Mouse (Mus musculus): ENCODE data around the gene Mical2. TPM values are rescaled to one million over a fixed set of nuclear protein-coding genes. Genes with fewer than 3 reads are reported as not detected.

Gene Mical2
- total and polyA plus RNA-seq, 3 experiments = not detected

DNA sequence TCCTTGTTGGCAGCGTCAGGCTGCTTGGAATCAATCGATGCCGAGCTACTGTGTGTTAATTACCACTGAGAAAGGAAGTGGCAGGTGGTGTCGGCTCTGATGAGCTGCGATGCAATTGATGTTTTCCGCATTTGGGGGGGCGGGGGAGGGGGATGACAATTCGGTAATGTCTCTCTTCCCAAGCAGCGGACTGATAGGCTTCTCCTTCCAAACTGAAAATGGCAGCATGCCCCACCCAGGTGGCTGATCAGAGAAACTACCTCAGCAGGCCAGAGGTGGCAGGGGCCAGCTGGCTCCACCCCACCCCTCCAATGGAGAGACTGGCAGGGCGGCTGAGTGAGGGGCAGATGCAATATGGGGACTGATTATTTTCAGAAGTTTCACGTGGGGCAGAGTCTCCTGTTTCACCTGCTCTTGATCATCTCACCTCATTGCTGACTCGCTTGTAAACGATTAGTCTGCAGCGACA lies 190.4 kb downstream of the Mical2 start:
- DNase-seq (ENCODE audit: extremely low read depth) = no peak
- no peak for TF ChIP-seq ETS1 (conservative IDR thresholded peaks at IDR 0.05; ENCODE audit: low read depth, low read length)
- TF ChIP-seq CHD1 (IDR thresholded peaks at IDR 0.05; ENCODE audit: low read depth, low read length) = no peak
- TF ChIP-seq MAX (IDR thresholded peaks at IDR 0.05; ENCODE audit: low read length) = no peak
- TF ChIP-seq USF2 (conservative IDR thresholded peaks at IDR 0.05; ENCODE audit: low read depth, low read length) = no peak
- no peak for TF ChIP-seq JUN (IDR thresholded peaks at IDR 0.05; ENCODE audit: insufficient read depth, low read depth, low read length)
- TF ChIP-seq SMC3 (IDR thresholded peaks at IDR 0.05; ENCODE audit: low read depth, low read length) = no peak
- TF ChIP-seq CHD2 (IDR thresholded peaks at IDR 0.05; ENCODE audit: low read length) = no peak
- TF ChIP-seq SIN3A (IDR thresholded peaks at IDR 0.05; ENCODE audit: low read length) = no peak
- TF ChIP-seq CTCF (conservative IDR thresholded peaks at IDR 0.05 in 1 of 2, IDR thresholded peaks at IDR 0.05 in 1 of 2; ENCODE audit: low read depth in 2 of 2, low read length in 2 of 2) = no peak
- no peak for TF ChIP-seq JUND (conservative IDR thresholded peaks at IDR 0.05; ENCODE audit: low read depth, low read length)
- TF ChIP-seq POLR2AphosphoS2 (IDR thresholded peaks at IDR 0.05; ENCODE audit: low read depth, low read length) = no peak
- TF ChIP-seq EP300 (IDR thresholded peaks at IDR 0.05; ENCODE audit: low read length) = no peak
- Histone ChIP-seq H3K36me3 (replicated peaks in 1 of 2; ENCODE audit: control insufficient read depth in 1 of 2, insufficient read depth in 1 of 2, low read length in 1 of 2) (no peaks in the 10 kb centered on the region), H3K27ac (ENCODE audit: insufficient read depth, low read depth) (no peak overlapping the region), H3K9me3 (replicated peaks; ENCODE audit: low read length) (no peaks in the 10 kb centered on the region), H3K4me3 (replicated peaks in 1 of 3; ENCODE audit: low read depth in 2 of 3, low read length in 2 of 3, poor library complexity in 1 of 3) (no peak overlapping the region), H3K9ac (ENCODE audit: insufficient read depth, low read depth) (no peak overlapping the region), H3K4me2 (ENCODE audit: insufficient read depth, low read depth, poor library complexity, severe bottlenecking) (no peak overlapping the region), H3K79me2 (replicated peaks; ENCODE audit: control insufficient read depth, extremely low read depth, insufficient read depth, poor library complexity, severe bottlenecking) (no peaks in the 10 kb centered on the region), H3K27me3 (replicated peaks) (no peaks in the 10 kb centered on the region), H3K4me1 (ENCODE audit: control insufficient read depth in 1 of 2, insufficient read depth in 2 of 2) (peaks cover 0 to 19% of the 10 kb centered on the region in 2 experiments; a peak in 2 of 4 replicates)
- in situ Hi-C loops (cut with MboI; ENCODE audit: low pct_ligation_motif_present, low pct_unique_long_range_greater_than_20kb, low sequenced_read_pairs) (loop anchor here (25.0 kb wide), 1 partner anchor 721 kb away; no protein-coding TSS in a partner anchor), dilution Hi-C loops (cut with MboI; ENCODE audit: extremely low pct_ligation_motif_present, extremely low pct_unique_long_range_greater_than_20kb, low sequenced_read_pairs) (no loop called here)

DNA sequence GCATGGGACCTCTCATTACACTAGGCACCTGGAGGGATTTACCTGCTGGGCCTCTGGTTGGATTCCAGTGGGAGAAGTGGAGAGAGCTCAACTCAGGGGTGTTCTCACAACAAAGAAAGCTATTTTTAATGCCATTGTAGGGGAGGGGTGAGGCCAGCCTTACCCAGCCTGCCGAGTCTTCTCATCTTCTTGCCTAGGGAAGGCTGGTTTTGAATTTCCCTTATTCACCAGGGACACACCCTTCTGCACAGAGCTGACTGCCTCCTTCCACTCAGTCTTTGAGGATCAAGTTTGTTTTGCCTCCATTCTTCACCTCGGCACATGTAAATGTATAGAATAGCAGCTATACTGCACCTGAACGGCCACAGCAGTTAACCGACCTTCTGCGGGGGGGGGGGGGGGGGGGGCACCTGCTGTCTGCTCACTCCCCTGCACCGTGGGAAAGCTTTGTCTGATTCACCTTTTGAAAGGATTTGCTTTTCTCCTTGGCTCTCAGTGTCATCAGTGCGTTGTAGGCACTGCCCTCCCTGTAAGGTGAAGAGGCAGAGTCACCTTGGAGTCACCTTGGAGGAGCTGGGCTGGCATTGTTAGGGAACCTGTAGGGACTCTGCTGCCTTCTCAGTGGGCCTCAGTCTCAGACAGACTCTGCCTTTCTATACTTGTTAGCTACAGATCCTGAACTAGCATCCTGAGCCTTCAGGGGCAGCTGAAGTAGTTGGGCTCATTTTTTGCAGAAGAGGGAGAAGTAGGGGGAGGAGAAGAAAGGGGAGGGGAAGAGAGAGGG lies 191.3 kb downstream of the Mical2 start:
- in situ Hi-C loops (cut with MboI; ENCODE audit: low pct_ligation_motif_present, low pct_unique_long_range_greater_than_20kb, low sequenced_read_pairs) = loop anchor here (25.0 kb wide), 1 partner anchor 720 kb away; no protein-coding TSS in a partner anchor
- Histone ChIP-seq H3K9me3 (replicated peaks; ENCODE audit: low read length) (no peaks in the 10 kb centered on the region), H3K36me3 (replicated peaks in 1 of 2; ENCODE audit: control insufficient read depth in 1 of 2, insufficient read depth in 1 of 2, low read length in 1 of 2) (no peaks in the 10 kb centered on the region), H3K79me2 (replicated peaks; ENCODE audit: control insufficient read depth, extremely low read depth, insufficient read depth, poor library complexity, severe bottlenecking) (no peaks in the 10 kb centered on the region), H3K4me2 (ENCODE audit: insufficient read depth, low read depth, poor library complexity, severe bottlenecking) (no peak overlapping the region), H3K27ac (ENCODE audit: insufficient read depth, low read depth) (no peak overlapping the region), H3K27me3 (replicated peaks) (no peaks in the 10 kb centered on the region), H3K4me1 (ENCODE audit: control insufficient read depth in 1 of 2, insufficient read depth in 2 of 2) (peaks cover 0 to 11% of the 10 kb centered on the region in 2 experiments; a peak in 2 of 4 replicates), H3K4me3 (replicated peaks in 1 of 3; ENCODE audit: low read depth in 2 of 3, low read length in 2 of 3, poor library complexity in 1 of 3) (no peak overlapping the region), H3K9ac (ENCODE audit: insufficient read depth, low read depth) (no peak overlapping the region)
- dilution Hi-C loops (cut with MboI; ENCODE audit: extremely low pct_ligation_motif_present, extremely low pct_unique_long_range_greater_than_20kb, low sequenced_read_pairs) = no loop called here
- TF ChIP-seq TCF12 (IDR thresholded peaks at IDR 0.05; ENCODE audit: low read depth, low read length) (no peak), CHD1 (IDR thresholded peaks at IDR 0.05; ENCODE audit: low read depth, low read length) (no peak), GABPA (IDR thresholded peaks at IDR 0.05; ENCODE audit: insufficient replicate concordance, low read depth, low read length) (no peak)
- DNase-seq (ENCODE audit: extremely low read depth) = no peak

Measured in CH12.LX (cell line).